Mouse (Mus musculus): ENCODE measurements around the gene Olfr322.
"Not testable (repeated sequence)": the region's sequence is repeated elsewhere in the genome, so short reads cannot be mapped to it uniquely, and the experiment has no call there.

Olfr322 gene

GRCm38 (mm10) chr11:58658596-58658995 is at the start of gene Olfr322:
Gene Olfr322, plus strand, starts transcription at chr11:58658782.
- DNase-seq (ENCODE audit: low spot score), result no peak

- DNase-seq (ENCODE audit: low spot score), result no peak
These were observed 45.2 kb upstream of the Olfr322 start for GRCm38 (mm10) chr11:58613359-58613758.

GRCm38 (mm10) chr11:58614526-58614925 is 44.1 kb upstream of the Olfr322 start:
- no peak for DNase-seq (ENCODE audit: low spot score)

GRCm38 (mm10) chr11:58615975-58616374 is 42.6 kb upstream of the Olfr322 start, which contains the start of gene 2210407C18Rik:
Gene 2210407C18Rik, minus strand, starts transcription at chr11:58616075.
- no peak for DNase-seq (ENCODE audit: low spot score)

GRCm38 (mm10) chr11:58618369-58618768 is 40.2 kb upstream of the Olfr322 start:
- no peak for DNase-seq (ENCODE audit: low spot score)

GRCm38 (mm10) chr11:58618793-58619192 is 39.8 kb upstream of the Olfr322 start:
- no peak for DNase-seq (ENCODE audit: low spot score)

- DNase-seq (ENCODE audit: low spot score), result no peak
These were observed 32.4 kb upstream of the Olfr322 start for GRCm38 (mm10) chr11:58626146-58626545.

- no peak for DNase-seq (ENCODE audit: low spot score)
These were observed 28.2 kb upstream of the Olfr322 start, which contains the start of gene Olfr323 for GRCm38 (mm10) chr11:58630401-58630800. Gene Olfr323, minus strand, starts transcription at chr11:58630501.

GRCm38 (mm10) chr11:58634878-58635277 is 23.7 kb upstream of the Olfr322 start:
- DNase-seq (ENCODE audit: low spot score), result no peak

- peak; percentile 50 for DNase-seq (ENCODE audit: low spot score)
These were observed 22.1 kb upstream of the Olfr322 start for GRCm38 (mm10) chr11:58636376-58636977.

- peak; percentile 10 for DNase-seq (ENCODE audit: low spot score)
These were observed 20.3 kb upstream of the Olfr322 start for GRCm38 (mm10) chr11:58638176-58638701.

- peak; percentile 28 for DNase-seq (ENCODE audit: low spot score)
These were observed 18.2 kb upstream of the Olfr322 start, which contains the start of gene Trim58 for GRCm38 (mm10) chr11:58640272-58640867. Gene Trim58, plus strand, starts transcription at chr11:58640465.

GRCm38 (mm10) chr11:58641057-58641456 is 17.5 kb upstream of the Olfr322 start:
- DNase-seq (ENCODE audit: low spot score), result no peak

GRCm38 (mm10) chr11:58641638-58642358 is 16.8 kb upstream of the Olfr322 start:
- DNase-seq (ENCODE audit: low spot score), result no peak

GRCm38 (mm10) chr11:58643350-58643749 is 15.2 kb upstream of the Olfr322 start:
- DNase-seq (ENCODE audit: low spot score), result peak; percentile 17

GRCm38 (mm10) chr11:58655151-58655550 is 3.4 kb upstream of the Olfr322 start:
- no peak for DNase-seq (ENCODE audit: low spot score)

- no peak for DNase-seq (ENCODE audit: low spot score)
These were observed 10.7 kb downstream of the Olfr322 start for GRCm38 (mm10) chr11:58669252-58669651.

- DNase-seq (ENCODE audit: low spot score), result no peak
These were observed 13.2 kb downstream of the Olfr322 start for GRCm38 (mm10) chr11:58671825-58672224.

GRCm38 (mm10) chr11:58680799-58681198 is 22.2 kb downstream of the Olfr322 start, which contains the start of gene Olfr320:
Gene Olfr320, plus strand, starts transcription at chr11:58681099.
- DNase-seq (ENCODE audit: low spot score), result no peak

- DNase-seq (ENCODE audit: low spot score), result no peak
These were observed 40.3 kb downstream of the Olfr322 start, which contains the start of gene Olfr319 for GRCm38 (mm10) chr11:58698862-58699261. Gene Olfr319, plus strand, starts transcription at chr11:58699162.

GRCm38 (mm10) chr11:58709086-58709485 is 50.5 kb downstream of the Olfr322 start:
- DNase-seq (ENCODE audit: low spot score), result no peak

- DNase-seq (ENCODE audit: low spot score), result not testable (repeated sequence)
These were observed 59.1 kb downstream of the Olfr322 start for GRCm38 (mm10) chr11:58717723-58718122.
